Mouse (Mus musculus): ENCODE measurements at regions not wholly inside any gene's neighbourhood (a gene's known extent, or its start where the extent isn't known, plus 50 kb on each side); places are given as distances from the start of the nearest gene placed in this dataset.
"Not testable (repeated sequence)": the region's sequence is repeated elsewhere in the genome, so short reads cannot be mapped to it uniquely, and the experiment has no call there.

DNA sequence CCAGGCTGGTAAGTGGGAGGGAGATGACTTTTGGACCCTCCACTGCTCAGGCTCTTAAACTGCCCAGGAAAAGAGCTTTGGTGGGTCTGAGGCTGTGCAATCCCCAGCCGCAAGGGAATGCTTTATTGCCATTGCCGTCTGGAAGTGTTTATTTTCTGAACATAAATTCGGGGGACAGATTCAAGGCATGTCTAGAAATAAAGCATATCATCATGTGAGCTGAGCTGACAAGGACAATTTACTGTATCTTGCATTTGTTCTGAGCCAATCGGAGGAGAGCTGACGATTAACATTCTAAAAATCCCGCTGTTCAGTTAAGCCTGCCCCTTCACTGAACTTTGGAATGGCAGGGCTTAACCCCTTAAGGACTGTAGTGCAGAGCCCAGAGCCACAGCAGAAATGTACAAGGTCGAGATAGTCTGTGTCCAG lies 979.3 kb downstream of the Bcl11a start:
- 2% methylated on average over 7 of the region's 7 CpGs for WGBS
- H3K27ac ChIP-seq, result peak overlapping the region; percentile 37; the same call in 1 of the 2 replicates

DNA sequence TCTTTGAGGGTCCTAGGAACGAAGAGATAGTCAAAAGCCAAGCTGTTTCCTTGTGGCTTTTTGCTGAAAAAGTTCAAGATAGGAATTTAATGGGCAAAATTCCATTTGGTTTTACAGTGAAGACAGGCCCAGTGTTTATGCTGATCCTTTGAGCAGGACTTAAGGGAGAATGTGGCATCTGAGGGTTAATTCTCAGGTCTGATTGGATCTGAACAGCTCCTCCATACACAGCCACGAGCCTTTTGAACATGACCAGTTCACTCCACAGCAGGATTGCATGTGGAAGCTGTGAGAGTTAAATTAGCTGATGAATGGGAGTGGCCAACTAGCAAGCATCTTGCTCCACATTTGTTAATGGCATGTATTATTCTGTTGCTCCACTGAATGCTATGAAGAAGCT lies 979.7 kb downstream of the Bcl11a start:
- peak; percentile 84 for ATAC-seq (replicated peaks; ENCODE audit: low FRiP score)
- H3K9ac ChIP-seq, result no peak overlapping the region
- WGBS, result 17% methylated on average over 2 of the region's 2 CpGs
- H3K4me1 ChIP-seq, result peaks cover 9% of the 10 kb centered on the region; the same call in 1 of the 2 replicates
- peak overlapping the region; percentile 37; the same call in 1 of the 2 replicates for H3K27ac ChIP-seq
- H3K27me3 ChIP-seq, result no peaks in the 10 kb centered on the region
- H3K4me3 ChIP-seq (replicated peaks), result no peak overlapping the region
- no peaks in the 10 kb centered on the region for H3K9me3 ChIP-seq (replicated peaks)
- H3K36me3 ChIP-seq, result no peaks in the 10 kb centered on the region
- peak overlapping the region; percentile 46 for H3K4me2 ChIP-seq

More for the DNA sequence above, 979.3 kb downstream of the Bcl11a start:
- no peaks in the 10 kb centered on the region for H3K36me3 ChIP-seq
- no peak overlapping the region for H3K9ac ChIP-seq
- ATAC-seq (replicated peaks; ENCODE audit: low FRiP score), result peak; percentile 96
- no peaks in the 10 kb centered on the region for H3K27me3 ChIP-seq
- no peaks in the 10 kb centered on the region for H3K9me3 ChIP-seq (replicated peaks)
- peak overlapping the region; percentile 46 for H3K4me2 ChIP-seq
- peaks cover 9% of the 10 kb centered on the region; the same call in 1 of the 2 replicates for H3K4me1 ChIP-seq
- H3K4me3 ChIP-seq (replicated peaks), result peak overlapping the region; percentile 23

DNA sequence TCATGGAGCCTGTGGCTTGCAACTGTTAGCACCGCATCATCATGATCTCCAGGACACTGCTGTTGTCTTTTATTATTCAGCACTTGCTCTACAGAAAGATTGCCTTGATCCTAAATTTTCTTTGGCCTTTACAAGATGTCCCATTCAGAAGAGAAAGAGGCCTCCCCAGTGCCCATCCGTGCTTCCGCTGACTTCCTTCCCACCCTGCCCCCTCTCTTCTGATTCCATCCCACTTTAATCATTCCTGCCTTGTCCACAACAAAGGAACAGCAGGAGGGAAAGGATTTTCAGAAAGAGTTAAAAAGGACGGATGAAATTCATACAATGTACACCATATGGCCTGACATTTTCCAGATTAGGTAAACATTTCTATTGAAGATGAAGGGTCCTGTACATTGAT lies 985.2 kb downstream of the Bcl11a start:
- no peaks in the 10 kb centered on the region for H3K27me3 ChIP-seq
- H3K9ac ChIP-seq, result no peak overlapping the region
- ATAC-seq (replicated peaks; ENCODE audit: low FRiP score), result no peak
- no peak overlapping the region for H3K4me2 ChIP-seq
- no peak overlapping the region for H3K4me3 ChIP-seq (replicated peaks)
- H3K27ac ChIP-seq, result no peak overlapping the region
- WGBS, result 51% methylated on average over 4 of the region's 4 CpGs
- no peaks in the 10 kb centered on the region for H3K9me3 ChIP-seq (replicated peaks)
- no peaks in the 10 kb centered on the region for H3K36me3 ChIP-seq
- H3K4me1 ChIP-seq, result no peaks in the 10 kb centered on the region

DNA sequence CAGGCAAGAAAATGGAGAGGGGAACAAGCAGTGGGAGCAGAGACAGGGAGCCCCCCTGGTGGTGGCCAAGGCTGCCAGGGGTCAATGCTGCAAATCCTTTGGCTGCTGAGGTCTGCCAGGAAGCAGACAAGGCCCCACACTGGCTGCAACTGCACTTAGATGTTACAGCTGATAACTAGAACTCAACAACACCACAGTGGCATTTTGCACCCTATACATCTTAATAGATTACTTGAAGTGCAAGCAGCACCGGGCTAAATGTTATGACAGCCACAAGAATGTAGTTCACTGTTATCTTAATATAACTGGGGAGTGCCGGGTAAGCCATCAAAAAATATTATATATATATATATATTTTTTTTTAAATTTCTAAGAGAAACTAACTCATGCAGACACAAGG lies 986.1 kb downstream of the Bcl11a start:
- Histone ChIP-seq H3K4me3 (replicated peaks) (no peak overlapping the region), H3K4me2 (no peak overlapping the region), H3K9me3 (replicated peaks) (no peaks in the 10 kb centered on the region), H3K27me3 (no peaks in the 10 kb centered on the region), H3K36me3 (no peaks in the 10 kb centered on the region), H3K27ac (no peak overlapping the region), H3K9ac (no peak overlapping the region), H3K4me1 (no peaks in the 10 kb centered on the region)
- no peak for ATAC-seq (replicated peaks; ENCODE audit: low FRiP score)
- WGBS, result 43% methylated on average over 2 of the region's 2 CpGs

DNA sequence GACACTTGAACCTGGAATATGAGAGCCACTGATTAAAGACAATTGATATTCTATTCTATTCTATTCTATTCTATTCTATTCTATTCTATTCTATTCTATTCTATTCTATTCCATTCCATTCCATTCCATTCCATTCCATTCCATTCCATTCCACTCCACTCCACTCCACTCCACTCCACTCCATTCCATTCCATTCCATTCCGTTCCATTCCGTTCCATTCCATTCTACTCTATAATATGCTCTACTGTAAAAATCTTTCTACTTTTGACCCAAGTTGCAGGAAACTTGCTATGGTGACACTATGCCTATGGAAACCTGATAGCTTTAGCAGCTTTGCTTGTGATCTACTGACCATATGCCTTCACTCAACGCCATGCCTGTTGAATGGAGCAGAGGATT lies 1022.1 kb downstream of the Bcl11a start:
- not testable (repeated sequence) for H3K9ac ChIP-seq; H3K36me3 ChIP-seq; ATAC-seq (replicated peaks; ENCODE audit: low FRiP score); H3K9me3 ChIP-seq (replicated peaks); H3K27me3 ChIP-seq; H3K4me1 ChIP-seq; H3K4me3 ChIP-seq (replicated peaks); H3K27ac ChIP-seq; H3K4me2 ChIP-seq
- WGBS, result 95% methylated on average over 3 of the region's 3 CpGs

DNA sequence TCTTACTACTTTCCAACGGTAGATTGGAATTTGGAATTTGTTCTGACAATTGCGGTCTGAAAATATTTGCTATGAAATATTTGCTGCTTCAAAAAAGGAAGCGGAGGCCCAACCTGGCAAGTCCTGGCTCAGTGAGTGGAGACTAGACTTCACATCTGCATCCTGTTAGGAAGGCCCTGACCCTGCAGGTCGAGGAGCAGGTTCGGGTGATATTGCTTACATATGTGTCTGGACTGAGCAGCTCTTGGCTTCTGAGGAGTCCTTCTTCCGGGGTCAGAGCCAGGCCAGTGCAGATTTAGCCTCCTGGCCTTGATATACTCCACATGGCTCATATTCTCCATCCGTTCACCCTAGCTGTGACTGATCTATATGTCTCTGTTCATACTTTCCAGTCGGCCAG lies 1026.6 kb downstream of the Bcl11a start:
- Histone ChIP-seq H3K9ac (no peak overlapping the region), H3K4me2 (no peak overlapping the region), H3K36me3 (no peaks in the 10 kb centered on the region), H3K4me1 (no peaks in the 10 kb centered on the region), H3K27me3 (no peaks in the 10 kb centered on the region), H3K4me3 (replicated peaks) (no peak overlapping the region), H3K9me3 (replicated peaks) (no peaks in the 10 kb centered on the region), H3K27ac (no peak overlapping the region)
- WGBS, result 44% methylated on average over 8 of the region's 8 CpGs
- ATAC-seq (replicated peaks; ENCODE audit: low FRiP score), result peak; percentile 46; the same call in 1 of the 2 replicates

DNA sequence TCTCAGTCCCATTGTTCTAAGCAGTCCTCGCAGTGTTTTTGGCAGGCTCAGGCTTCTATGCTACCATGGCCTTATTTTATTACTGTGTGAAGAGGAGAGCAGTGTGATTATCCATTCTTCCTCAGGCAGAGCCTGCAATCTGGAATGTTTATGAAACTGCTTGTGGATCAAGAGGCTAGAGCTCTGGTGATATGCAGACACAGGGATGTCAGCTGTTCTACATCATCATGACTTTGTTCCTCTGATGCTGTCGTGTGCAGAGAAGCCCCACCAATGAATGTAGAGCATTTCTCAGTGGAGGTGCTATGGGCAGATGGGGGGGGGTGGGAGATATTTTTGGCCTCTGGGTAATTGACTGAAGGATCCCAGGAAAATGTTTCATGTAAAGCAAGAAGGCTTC lies 1046.6 kb downstream of the Bcl11a start:
- 0 out of 2 replicates have a peak, but pooled peaks have one; percentile 40 for ATAC-seq (replicated peaks; ENCODE audit: low FRiP score)
- H3K27ac ChIP-seq, result no peak overlapping the region
- 43% methylated on average over 2 of the region's 2 CpGs for WGBS

DNA sequence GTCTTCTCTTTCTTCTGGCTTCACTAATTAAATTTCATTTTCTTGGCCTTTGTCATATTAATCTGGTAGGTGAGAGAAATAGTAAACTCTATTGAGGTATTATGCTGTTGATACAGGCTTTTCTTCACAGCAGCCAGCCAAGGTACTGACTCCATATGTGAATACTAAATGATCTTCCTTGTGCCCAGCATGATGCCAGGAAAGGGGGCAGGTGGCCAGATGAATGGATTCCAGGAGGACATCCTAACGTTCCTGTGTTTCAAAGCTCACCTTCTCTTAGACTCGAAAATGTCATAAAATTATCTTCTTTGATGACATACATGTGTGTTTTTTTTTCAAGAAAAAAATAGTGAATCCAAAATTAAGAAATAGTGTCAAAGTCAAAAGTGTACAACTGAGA lies 1064.4 kb downstream of the Bcl11a start:
- no peak for ATAC-seq (replicated peaks; ENCODE audit: low FRiP score)
- no peak overlapping the region for H3K4me3 ChIP-seq (replicated peaks)
- H3K27ac ChIP-seq, result no peak overlapping the region
- no peak overlapping the region for H3K9ac ChIP-seq
- 74% methylated on average over 2 of the region's 2 CpGs for WGBS
- no peaks in the 10 kb centered on the region for H3K4me1 ChIP-seq
- no peak overlapping the region for H3K4me2 ChIP-seq
- no peaks in the 10 kb centered on the region for H3K27me3 ChIP-seq
- no peaks in the 10 kb centered on the region for H3K9me3 ChIP-seq (replicated peaks)
- H3K36me3 ChIP-seq, result no peaks in the 10 kb centered on the region

More for the DNA sequence above, 1046.6 kb downstream of the Bcl11a start:
- no peak overlapping the region for H3K9ac ChIP-seq
- no peaks in the 10 kb centered on the region for H3K9me3 ChIP-seq (replicated peaks)
- H3K36me3 ChIP-seq, result no peaks in the 10 kb centered on the region
- H3K27me3 ChIP-seq, result no peaks in the 10 kb centered on the region
- no peak overlapping the region for H3K4me3 ChIP-seq (replicated peaks)
- no peaks in the 10 kb centered on the region for H3K4me1 ChIP-seq
- no peak overlapping the region for H3K4me2 ChIP-seq

DNA sequence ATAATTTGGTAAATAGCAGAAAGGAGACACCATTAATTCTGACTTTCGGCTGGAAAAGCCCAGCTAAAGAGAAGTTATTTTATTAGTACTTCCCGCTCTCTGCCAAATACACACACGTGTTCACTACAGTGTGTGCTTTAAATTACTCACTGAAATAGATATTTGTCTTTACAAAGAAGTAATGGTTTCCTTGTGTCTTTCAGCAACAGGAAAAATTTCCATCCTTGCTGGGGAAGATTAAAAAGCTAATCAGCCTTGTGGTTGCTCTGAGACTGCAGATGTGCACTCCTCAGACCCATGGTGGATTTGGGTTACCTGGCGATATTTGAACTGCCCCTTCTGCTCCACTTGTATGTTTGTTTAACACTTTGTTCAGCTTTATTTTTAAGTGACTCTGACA lies 1065.0 kb downstream of the Bcl11a start:
- H3K27me3 ChIP-seq, result no peaks in the 10 kb centered on the region
- no peak overlapping the region for H3K27ac ChIP-seq
- no peak overlapping the region for H3K4me3 ChIP-seq (replicated peaks)
- no peak overlapping the region for H3K9ac ChIP-seq
- no peaks in the 10 kb centered on the region for H3K9me3 ChIP-seq (replicated peaks)
- no peak overlapping the region for H3K4me2 ChIP-seq
- H3K4me1 ChIP-seq, result no peaks in the 10 kb centered on the region
- no peak for ATAC-seq (replicated peaks; ENCODE audit: low FRiP score)
- H3K36me3 ChIP-seq, result no peaks in the 10 kb centered on the region
- WGBS, result 64% methylated on average over 4 of the region's 4 CpGs

DNA sequence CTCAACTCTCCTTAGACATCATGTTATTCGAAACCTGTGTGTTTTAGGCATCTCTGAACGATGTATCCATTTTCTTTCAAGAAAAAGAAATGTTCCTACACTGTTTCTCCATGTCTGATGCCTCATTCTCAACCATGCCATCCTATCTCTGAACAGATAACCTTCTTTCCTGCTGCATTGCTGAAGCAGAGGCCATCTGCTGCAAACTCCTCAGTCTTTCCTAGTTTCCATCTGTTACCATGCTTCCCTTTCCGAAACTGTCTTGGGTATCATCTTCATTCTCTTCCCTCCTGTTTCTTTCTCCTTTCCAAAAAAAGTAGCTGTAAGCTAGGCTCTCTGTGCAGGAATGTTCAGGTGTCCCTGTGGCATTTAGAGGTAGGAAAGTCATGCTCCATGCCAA lies 1063.3 kb downstream of the 5730522E02Rik start:
- Histone ChIP-seq H3K9ac (no peak overlapping the region), H3K4me2 (no peak overlapping the region), H3K36me3 (no peaks in the 10 kb centered on the region), H3K27ac (no peak overlapping the region), H3K4me3 (replicated peaks) (no peak overlapping the region), H3K27me3 (no peaks in the 10 kb centered on the region), H3K9me3 (replicated peaks) (no peaks in the 10 kb centered on the region), H3K4me1 (no peaks in the 10 kb centered on the region)
- 81% methylated on average over 3 of the region's 3 CpGs for WGBS
- ATAC-seq (replicated peaks; ENCODE audit: low FRiP score), result no peak

DNA sequence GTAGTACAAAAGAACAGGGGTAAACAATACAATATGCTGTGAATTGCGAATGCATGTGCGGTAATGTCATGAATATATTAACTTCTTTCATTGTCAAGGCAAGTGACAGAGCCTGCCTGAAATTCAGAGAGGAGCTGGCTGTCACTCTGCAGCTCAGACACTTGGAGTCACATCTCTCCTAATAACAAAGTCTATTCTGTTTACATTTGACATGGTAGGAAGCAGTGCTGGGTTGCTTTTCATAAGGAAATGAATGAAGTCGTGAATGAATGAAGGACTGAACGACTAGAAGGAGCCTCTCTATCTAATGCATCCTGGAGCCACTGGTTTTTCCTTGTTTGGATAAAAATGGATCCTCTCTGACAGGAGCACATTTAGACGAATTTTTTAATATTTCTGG lies 1053.9 kb downstream of the 5730522E02Rik start:
- H3K4me3 ChIP-seq (replicated peaks), result no peak overlapping the region
- no peaks in the 10 kb centered on the region for H3K9me3 ChIP-seq (replicated peaks)
- H3K27me3 ChIP-seq, result no peaks in the 10 kb centered on the region
- H3K27ac ChIP-seq, result no peak overlapping the region
- H3K36me3 ChIP-seq, result no peaks in the 10 kb centered on the region
- 40% methylated on average over 5 of the region's 5 CpGs for WGBS
- no peak overlapping the region for H3K9ac ChIP-seq
- ATAC-seq (replicated peaks; ENCODE audit: low FRiP score), result no peak
- H3K4me2 ChIP-seq, result no peak overlapping the region
- H3K4me1 ChIP-seq, result no peaks in the 10 kb centered on the region

DNA sequence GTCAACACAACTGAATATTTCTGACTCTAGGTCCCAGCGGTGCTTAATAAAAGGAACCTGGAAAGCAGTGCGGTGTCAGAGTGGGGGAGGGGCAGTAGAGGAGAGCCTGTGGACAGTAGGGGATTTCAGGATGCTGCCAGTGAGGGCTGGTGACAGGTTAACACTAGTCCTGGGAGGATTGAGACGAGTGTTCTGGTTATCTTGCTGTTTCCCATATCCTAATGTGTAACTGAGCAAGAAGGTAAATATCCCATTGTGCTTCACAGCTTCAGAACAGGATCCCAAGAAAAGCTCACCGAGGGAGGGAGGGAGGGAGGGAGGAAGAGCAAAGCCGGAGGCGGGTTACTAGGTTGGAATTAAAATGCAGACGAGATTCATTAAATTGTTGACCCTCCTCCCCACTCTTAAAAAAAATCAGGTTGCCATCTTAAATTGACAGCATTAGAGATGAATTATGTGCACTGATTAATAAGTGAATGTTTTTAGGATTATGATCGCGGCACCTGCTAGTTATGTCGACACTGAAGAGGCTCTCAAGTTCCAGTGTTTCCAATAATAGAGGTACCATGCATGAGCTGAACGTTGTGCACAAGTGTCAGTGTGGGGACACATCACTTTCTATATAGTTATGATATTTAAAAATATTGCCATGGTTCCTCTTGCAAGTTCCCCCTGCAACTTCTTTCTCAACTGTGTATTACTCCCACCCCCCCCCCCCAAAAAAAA lies 1053.3 kb downstream of the 5730522E02Rik start:
- no peak; the same call in 1 of the 2 replicates for ATAC-seq (replicated peaks; ENCODE audit: low FRiP score)
- Histone ChIP-seq H3K9ac (no peak overlapping the region), H3K27me3 (no peaks in the 10 kb centered on the region), H3K4me3 (replicated peaks) (no peak overlapping the region), H3K4me1 (no peaks in the 10 kb centered on the region), H3K9me3 (replicated peaks) (no peaks in the 10 kb centered on the region), H3K36me3 (no peaks in the 10 kb centered on the region), H3K27ac (no peak overlapping the region), H3K4me2 (no peak overlapping the region)
- WGBS, result 40% methylated on average over 11 of the region's 11 CpGs

DNA sequence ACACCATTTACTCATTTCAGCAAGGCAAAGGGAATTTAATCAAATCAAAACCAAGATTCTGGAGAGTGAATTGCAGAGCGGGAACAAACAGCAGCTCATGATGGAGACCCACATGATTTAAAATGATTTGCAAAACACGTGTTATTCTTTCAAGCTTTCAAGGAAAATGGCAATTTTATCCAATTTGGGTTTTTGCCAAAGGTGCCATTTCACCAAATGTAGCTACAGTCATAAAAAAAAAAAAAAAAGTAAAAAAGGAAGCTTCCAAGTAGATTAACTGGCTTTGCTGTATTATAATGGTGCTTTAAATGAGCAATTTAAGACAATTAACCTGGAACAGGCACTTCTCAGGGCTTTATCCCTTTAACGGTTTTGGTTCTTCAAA lies 1052.7 kb downstream of the 5730522E02Rik start:
- Histone ChIP-seq H3K27me3 (no peaks in the 10 kb centered on the region), H3K36me3 (no peaks in the 10 kb centered on the region), H3K9ac (no peak overlapping the region), H3K27ac (no peak overlapping the region), H3K4me2 (no peak overlapping the region), H3K4me3 (replicated peaks) (no peak overlapping the region), H3K4me1 (no peaks in the 10 kb centered on the region), H3K9me3 (replicated peaks) (no peaks in the 10 kb centered on the region)
- whole genome bisulfite sequencing, result 57% methylated on average over 3 of the region's 3 CpGs
- no peak for ATAC-seq (replicated peaks; ENCODE audit: low FRiP score)
